Mouse (Mus musculus) small intestine, adult 2 months (tissue): ENCODE measurements around the gene Pdzk1.

Experiments used
- CTCF ChIP-seq: fragments of 200-500 bp; IDR thresholded peaks from 2 replicates; pipeline ENCODE4 v1.5.1; 2012; ENCODE audit warnings: low read depth, mild to moderate bottlenecking, control low read depth, inconsistent platforms, low read length, moderate library complexity, mixed read lengths; ENCODE audit not compliant: insufficient replicate concordance, insufficient read length; ENCODE audit errors: extremely low read depth
- POLR2A ChIP-seq: fragments of 200-500 bp; IDR thresholded peaks from 2 replicates; pipeline ENCODE4 v1.6.1; 2012; ENCODE audit warnings: low read depth, mild to moderate bottlenecking, control low read depth, inconsistent platforms, low read length, moderate library complexity

GRCm38 (mm10) chr3:96904393-96904792 is 75.3 kb downstream of the Pdzk1 start, which contains the start of gene Gja5:
- TF ChIP-seq CTCF: no peak
- TF ChIP-seq POLR2A: no peak
